Mouse (Mus musculus): Measurements from ENCODE around the gene Lrrn3. TPM values are rescaled to one million over a fixed set of nuclear protein-coding genes. Genes with fewer than 3 reads are reported as not detected.

Lrrn3 gene
- total RNA-seq, 2 experiments from 2014 or later: 47.7 to 51.3 TPM

DNA sequence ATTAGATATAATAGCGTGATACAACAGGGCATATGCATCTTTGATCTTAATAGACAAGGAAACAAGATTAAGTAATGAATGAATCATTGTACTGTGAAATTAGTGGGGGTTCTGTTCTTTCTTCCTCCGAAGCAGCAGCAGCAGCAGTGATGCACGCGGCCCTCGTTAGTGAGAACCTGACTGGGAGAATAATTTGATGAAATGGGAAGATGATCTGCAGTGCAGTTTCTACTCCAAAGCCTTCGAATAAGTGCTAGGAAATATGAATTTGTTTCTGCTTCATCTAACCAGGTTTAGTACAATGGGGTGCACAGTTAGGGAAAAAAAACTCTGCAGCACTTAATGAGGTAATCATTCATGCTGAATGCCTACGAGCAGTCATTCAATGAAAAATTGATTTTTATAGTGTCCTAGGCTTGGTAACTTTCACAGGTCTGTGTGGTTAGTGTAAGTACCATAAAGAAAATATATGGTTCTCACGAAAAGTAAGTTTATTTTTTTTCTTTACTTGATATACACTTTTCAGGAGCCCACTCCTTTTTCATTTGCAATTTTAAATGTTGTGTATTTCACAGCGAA is 61.0 kb downstream of the Lrrn3 start:
- TF ChIP-seq CTCF (IDR thresholded peaks at IDR 0.05): no peak
- intact Hi-C loops (cut with DNase I): no loop called here

DNA sequence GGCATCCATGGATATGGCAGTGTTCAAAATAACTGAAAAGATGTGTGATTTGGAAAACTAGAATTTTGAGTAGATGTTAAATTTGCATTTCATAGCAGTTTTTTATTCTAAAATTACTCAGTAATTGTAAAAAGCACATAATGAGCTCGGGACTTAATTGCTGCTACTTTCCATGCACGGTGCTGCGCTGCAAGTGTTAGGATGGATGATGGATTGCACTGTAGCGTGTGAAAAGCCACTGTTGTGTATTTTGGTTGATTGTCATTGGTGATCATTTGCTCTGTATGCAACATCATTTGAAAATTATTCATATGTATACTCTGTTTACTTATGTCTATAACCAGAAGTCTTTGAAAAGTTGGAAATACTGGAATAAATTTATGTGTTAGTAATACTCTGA is 68.3 kb downstream of the Lrrn3 start:
- no peak for DNase-seq (ENCODE audit: extremely low spot score in 1 of 2, low spot score in 2 of 2)
- no peak for TF ChIP-seq CTCF (IDR thresholded peaks at IDR 0.05)
- H3K27ac ChIP-seq: no peak overlapping the region
- H3K4me3 ChIP-seq: no peak overlapping the region
- intact Hi-C loops (cut with DNase I): no loop called here

More for the DNA sequence above, 61.0 kb downstream of the Lrrn3 start:
- H3K4me3 ChIP-seq: no peak overlapping the region
- DNase-seq (ENCODE audit: extremely low spot score in 1 of 2, low spot score in 2 of 2): no peak
- no peak overlapping the region for H3K27ac ChIP-seq

DNA sequence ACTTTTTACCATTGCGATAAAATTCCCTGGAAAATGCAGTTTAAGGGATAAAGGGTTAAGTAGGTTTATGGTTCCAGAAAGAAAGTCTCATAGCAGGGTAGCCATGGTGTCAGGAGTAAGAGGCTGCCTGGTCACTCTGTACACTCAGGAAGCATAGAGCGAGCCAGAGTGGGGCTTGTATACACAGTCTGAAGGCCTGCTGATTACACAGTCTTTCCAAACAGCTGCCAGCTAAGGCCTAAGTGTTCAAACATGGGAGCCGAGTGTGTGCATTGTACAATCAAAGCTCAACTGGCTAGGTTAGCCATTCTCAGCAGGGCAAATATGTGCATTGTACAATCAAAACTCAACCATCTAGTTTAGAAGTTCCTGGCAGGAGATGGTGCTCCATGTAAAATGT is 69.1 kb downstream of the Lrrn3 start:
- no peak overlapping the region for H3K27ac ChIP-seq
- no peak overlapping the region for H3K4me3 ChIP-seq
- no peak for DNase-seq (ENCODE audit: extremely low spot score in 1 of 2, low spot score in 2 of 2)
- intact Hi-C loops (cut with DNase I): no loop called here
- TF ChIP-seq CTCF (IDR thresholded peaks at IDR 0.05): no peak

DNA sequence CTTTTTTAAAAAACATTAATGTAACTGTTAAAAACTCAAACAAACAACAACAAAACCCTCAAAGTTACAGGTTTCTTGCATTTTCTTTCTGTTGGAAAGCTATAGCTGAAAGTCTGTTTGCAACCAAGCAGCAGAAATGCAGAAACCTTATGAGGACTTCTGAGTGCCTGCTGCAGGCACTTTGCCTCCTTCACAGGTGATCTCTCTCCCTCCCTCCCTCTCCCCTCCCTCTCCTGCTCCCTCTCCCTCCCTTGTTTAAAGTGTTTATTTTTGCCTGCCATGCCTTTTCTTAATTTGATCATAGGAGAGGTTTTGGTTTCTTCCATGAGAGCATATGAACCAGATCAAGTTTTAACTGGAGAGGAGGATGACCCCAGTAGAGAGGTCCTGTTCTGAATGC is 69.6 kb downstream of the Lrrn3 start:
- no peak for DNase-seq (ENCODE audit: extremely low spot score in 1 of 2, low spot score in 2 of 2)
- TF ChIP-seq CTCF (IDR thresholded peaks at IDR 0.05): no peak

DNA sequence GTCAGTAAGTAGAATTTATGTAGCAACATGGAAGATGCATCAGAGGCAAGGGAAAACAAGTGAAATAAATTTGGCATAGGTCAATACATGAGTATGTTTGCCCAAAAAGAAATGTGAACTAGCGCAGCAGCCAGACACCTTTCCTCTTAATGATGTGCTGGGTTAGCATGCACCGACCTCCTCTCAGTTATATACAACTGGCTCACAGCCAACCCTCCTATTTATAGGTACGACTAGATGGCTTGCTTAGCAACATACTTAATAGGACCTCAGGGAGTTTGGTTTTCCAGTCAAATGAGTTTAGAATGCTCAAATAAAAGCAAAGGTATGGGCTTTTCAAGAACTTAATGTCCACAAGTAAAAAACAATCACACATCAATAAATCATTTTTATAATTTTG is 76.8 kb downstream of the Lrrn3 start:
- Histone ChIP-seq H3K4me3 (no peak overlapping the region), H3K27ac (no peak overlapping the region)
- intact Hi-C loops (cut with DNase I): no loop called here
- no peak for DNase-seq (ENCODE audit: extremely low spot score in 1 of 2, low spot score in 2 of 2)
- no peak for TF ChIP-seq CTCF (IDR thresholded peaks at IDR 0.05)

More for the DNA sequence above, 69.6 kb downstream of the Lrrn3 start:
- no peak overlapping the region for H3K27ac ChIP-seq
- intact Hi-C loops (cut with DNase I): no loop called here
- no peak overlapping the region for H3K4me3 ChIP-seq

DNA sequence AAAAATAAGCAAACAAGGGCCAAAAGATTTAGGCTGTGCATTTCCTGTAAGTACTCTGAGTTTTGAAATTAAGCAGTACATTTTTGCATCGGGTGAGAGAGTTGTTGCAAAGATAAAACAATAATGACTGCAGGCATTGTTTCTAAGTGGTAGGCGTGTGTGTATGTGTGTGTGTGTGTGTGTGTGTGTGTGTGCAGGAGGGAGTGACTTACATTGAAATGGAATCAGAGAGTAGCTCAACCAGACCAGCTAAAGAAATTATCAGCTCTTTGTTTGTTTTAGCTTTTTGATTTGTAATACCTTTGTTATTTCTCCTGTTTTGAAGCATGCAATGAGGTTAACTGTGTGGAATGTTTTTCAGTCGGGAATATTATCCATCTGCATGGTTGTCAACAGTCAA is 84.3 kb downstream of the Lrrn3 start:
- H3K4me3 ChIP-seq: no peak overlapping the region
- no peak for TF ChIP-seq CTCF (IDR thresholded peaks at IDR 0.05)
- DNase-seq (ENCODE audit: extremely low spot score in 1 of 2, low spot score in 2 of 2): no peak
- no peak overlapping the region for H3K27ac ChIP-seq
- intact Hi-C loops (cut with DNase I): no loop called here
